Mouse (Mus musculus) heart, embryonic 16.5 days (tissue): Measurements from ENCODE around the gene Olfr412. TPM values are rescaled to one million over a fixed set of nuclear protein-coding genes. Genes with fewer than 3 reads are reported as not detected.

Experiments
- ATAC-seq: fragments of 200-750 bp; cut with Nextera tagmentation; replicated peaks from 2 replicates; pipeline ENCODE4 v1.8.0; 2017; ENCODE audit warnings: moderate number of reproducible peaks; ENCODE audit not compliant: insufficient read depth, low FRiP score; ENCODE audit errors: extremely low read depth
- H3K27ac ChIP-seq: fragments of 300-500 bp; sonication (generic); 2 replicates; pipeline ENCODE4 v1.5.1; 2014; ENCODE audit warnings: mild to moderate bottlenecking, low read length, control low read depth, moderate library complexity
- H3K27me3 ChIP-seq: fragments of 300-500 bp; sonication (generic); 2 replicates; pipeline ENCODE4 v1.6.1; 2014; ENCODE audit warnings: low read length, mixed read lengths; ENCODE audit not compliant: control insufficient read depth, insufficient read depth
- H3K36me3 ChIP-seq: fragments of 300-500 bp; sonication (generic); 2 replicates; pipeline ENCODE4 v1.6.1; 2014; ENCODE audit not compliant: control insufficient read depth, insufficient read depth
- H3K4me1 ChIP-seq: fragments of 300-500 bp; sonication (generic); 2 replicates; pipeline ENCODE4 v1.6.1; 2014; ENCODE audit warnings: low read length, mixed read lengths; ENCODE audit not compliant: control insufficient read depth, insufficient read depth
- H3K4me2 ChIP-seq: fragments of 300-500 bp; sonication (generic); 2 replicates; pipeline ENCODE4 v1.6.1; 2014; ENCODE audit warnings: low read depth, mild to moderate bottlenecking, control low read depth, low read length
- H3K4me3 ChIP-seq: fragments of 300-500 bp; sonication (generic); 2 replicates; pipeline ENCODE4 v1.5.1; 2014; ENCODE audit warnings: mild to moderate bottlenecking, control low read depth, low read length
- H3K9ac ChIP-seq: fragments of 300-500 bp; sonication (generic); 2 replicates; pipeline ENCODE4 v1.6.1; 2014; ENCODE audit warnings: low read length, control low read depth
- H3K9me3 ChIP-seq: fragments of 300-500 bp; sonication (generic); replicated peaks from 2 replicates; pipeline ENCODE4 v1.6.1; 2016; ENCODE audit warnings: low read length; ENCODE audit not compliant: control insufficient read depth
- WGBS: fragments of 180-500 bp; shearing (Covaris S2); extraction: QIAGEN DNeasy Blood & Tissue Kit; methylation state at CpG from one replicate; pipeline ENCODE4 v1.1.7; 2014; 5-methylcytosine and 5-hydroxymethylcytosine counted together
- polyA plus RNA-seq: library from polyadenylated mRNA; unstranded; fragments of >200 nt; fragmentation: Nextera tagmentation; extraction: Ambion mirVana; gene quantifications from 2 replicates; pipeline ENCODE4 v1.2.1, GENCODE M21; 2015

Olfr412 gene
- polyA plus RNA-seq, 1 experiment from 2014 or later: not detected

DNA sequence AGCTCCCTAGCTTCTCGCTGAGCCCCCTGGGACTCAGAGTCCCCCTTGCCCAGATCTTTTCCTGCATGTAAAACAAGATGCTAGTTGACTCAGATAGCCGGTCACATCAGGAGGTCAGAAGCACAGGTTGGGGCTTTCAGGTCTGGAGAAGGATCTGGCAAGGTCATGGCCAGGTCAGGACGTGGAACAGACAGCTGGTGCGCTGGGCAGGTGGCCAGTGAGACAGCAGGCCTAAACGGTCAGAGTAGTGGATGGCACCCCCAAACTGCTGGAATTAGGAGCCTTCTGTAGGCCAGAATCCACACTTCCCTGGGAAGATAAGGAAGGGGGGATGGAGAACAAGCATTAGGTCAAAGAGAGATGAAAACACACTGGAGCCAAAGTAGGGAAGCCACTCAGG lies 25.3 kb downstream of the Olfr412 start:
- H3K4me2 ChIP-seq: no peak overlapping the region
- 0 out of 2 replicates have a peak, but pooled peaks have one; percentile 12 for ATAC-seq

DNA sequence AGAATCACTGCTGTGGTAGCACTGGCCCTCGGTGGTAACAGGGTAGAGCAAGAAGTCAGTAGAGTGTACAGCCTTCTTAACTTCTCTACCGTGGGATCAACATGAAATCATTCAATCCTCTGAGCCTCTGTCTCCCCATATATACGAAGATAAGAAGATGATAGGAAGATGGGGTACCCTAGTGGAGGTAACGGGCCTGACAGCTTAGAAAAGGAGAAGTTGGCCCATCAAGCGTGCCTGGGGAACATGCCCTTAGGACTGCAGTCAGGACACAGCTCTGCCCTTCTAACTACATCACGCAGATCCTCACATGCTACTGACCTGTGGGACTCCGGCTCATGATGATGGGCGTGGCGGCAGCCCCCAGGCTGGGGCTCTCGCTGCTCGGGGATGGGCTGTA lies 30.0 kb downstream of the Olfr412 start:
- Histone ChIP-seq H3K27me3 (no peaks in the 10 kb centered on the region), H3K9ac (no peak overlapping the region), H3K4me1 (peaks cover 9% of the 10 kb centered on the region), H3K27ac (no peak overlapping the region), H3K9me3 (no peaks in the 10 kb centered on the region), H3K36me3 (no peaks in the 10 kb centered on the region; the same call in 1 of the 2 replicates), H3K4me3 (no peak overlapping the region), H3K4me2 (no peak overlapping the region)
- WGBS: 86% methylated on average over 11 of the region's 11 CpGs
- ATAC-seq: no peak

More for the DNA sequence above, 25.3 kb downstream of the Olfr412 start:
- Histone ChIP-seq H3K36me3 (no peaks in the 10 kb centered on the region; the same call in 1 of the 2 replicates), H3K9me3 (no peaks in the 10 kb centered on the region), H3K27ac (no peak overlapping the region), H3K4me3 (no peak overlapping the region), H3K9ac (no peak overlapping the region), H3K27me3 (no peaks in the 10 kb centered on the region), H3K4me1 (peaks cover 9% of the 10 kb centered on the region)
- WGBS: 56% methylated on average over 5 of the region's 5 CpGs

DNA sequence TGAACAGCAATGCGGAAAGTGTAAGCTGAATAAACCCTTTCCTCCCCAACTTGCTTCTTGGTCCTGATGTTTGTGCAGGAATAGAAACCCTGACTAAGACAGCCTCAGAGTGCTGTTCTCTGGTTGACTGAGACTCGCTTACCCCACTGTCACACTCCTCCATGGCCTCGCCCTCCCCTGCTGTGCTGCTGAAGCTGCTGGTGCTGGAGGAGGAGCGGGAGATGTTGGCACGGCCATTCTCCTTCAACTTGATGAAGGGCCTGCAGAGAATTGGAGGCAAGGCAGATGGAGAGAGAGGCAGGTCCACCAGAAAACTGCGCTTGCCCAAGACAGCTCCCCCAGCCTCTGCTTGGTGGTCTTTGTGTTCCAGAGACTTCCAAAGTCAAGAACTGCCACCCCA lies 31.0 kb downstream of the Olfr412 start:
- Histone ChIP-seq H3K9me3 (no peaks in the 10 kb centered on the region), H3K9ac (no peak overlapping the region), H3K27ac (no peak overlapping the region), H3K36me3 (no peaks in the 10 kb centered on the region; the same call in 1 of the 2 replicates), H3K4me1 (peaks cover 9% of the 10 kb centered on the region), H3K4me3 (no peak overlapping the region), H3K4me2 (no peak overlapping the region), H3K27me3 (no peaks in the 10 kb centered on the region)
- no peak for ATAC-seq
- 78% methylated on average over 6 of the region's 6 CpGs for WGBS

DNA sequence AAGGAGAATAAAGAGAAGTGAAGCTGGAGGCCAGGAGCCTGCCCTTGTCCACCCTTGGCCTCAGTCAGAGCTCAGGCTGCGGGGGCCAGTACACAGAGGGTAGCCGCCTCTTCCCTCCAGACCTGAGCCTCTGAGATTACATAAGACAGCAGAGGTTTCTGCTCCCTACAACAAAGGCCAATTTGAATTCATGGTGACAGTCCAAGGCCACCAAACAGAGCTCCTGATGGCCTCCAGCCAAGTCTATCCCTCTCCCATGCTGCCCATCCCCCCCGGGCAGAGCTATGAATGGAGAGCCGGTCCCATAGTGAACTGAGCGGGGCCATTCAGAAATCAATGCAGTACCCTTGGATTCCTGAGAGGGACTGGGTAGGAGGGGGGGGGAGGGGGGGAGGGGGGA lies 31.6 kb downstream of the Olfr412 start:
- H3K4me2 ChIP-seq: no peak overlapping the region
- H3K27ac ChIP-seq: no peak overlapping the region
- H3K9me3 ChIP-seq: no peaks in the 10 kb centered on the region

GRCm38 (mm10) chr11:74395583-74395982 lies 33.7 kb downstream of the Olfr412 start:
- peaks cover 9% of the 10 kb centered on the region for H3K4me1 ChIP-seq
- H3K27me3 ChIP-seq: no peaks in the 10 kb centered on the region
- H3K4me2 ChIP-seq: no peak overlapping the region
- H3K9ac ChIP-seq: no peak overlapping the region
- WGBS: 77% methylated on average over 18 of the region's 18 CpGs
- H3K9me3 ChIP-seq: no peaks in the 10 kb centered on the region
- H3K27ac ChIP-seq: no peak overlapping the region
- no peaks in the 10 kb centered on the region; the same call in 1 of the 2 replicates for H3K36me3 ChIP-seq
- H3K4me3 ChIP-seq: no peak overlapping the region
- no peak for ATAC-seq

More for the DNA sequence above, 31.6 kb downstream of the Olfr412 start:
- H3K36me3 ChIP-seq: no peaks in the 10 kb centered on the region; the same call in 1 of the 2 replicates
- H3K27me3 ChIP-seq: no peaks in the 10 kb centered on the region
- 40% methylated on average over 5 of the region's 5 CpGs for WGBS
- no peak overlapping the region for H3K4me3 ChIP-seq
- no peak overlapping the region for H3K9ac ChIP-seq
- ATAC-seq: peak; percentile 24; the same call in 1 of the 2 replicates
- H3K4me1 ChIP-seq: peaks cover 9% of the 10 kb centered on the region

DNA sequence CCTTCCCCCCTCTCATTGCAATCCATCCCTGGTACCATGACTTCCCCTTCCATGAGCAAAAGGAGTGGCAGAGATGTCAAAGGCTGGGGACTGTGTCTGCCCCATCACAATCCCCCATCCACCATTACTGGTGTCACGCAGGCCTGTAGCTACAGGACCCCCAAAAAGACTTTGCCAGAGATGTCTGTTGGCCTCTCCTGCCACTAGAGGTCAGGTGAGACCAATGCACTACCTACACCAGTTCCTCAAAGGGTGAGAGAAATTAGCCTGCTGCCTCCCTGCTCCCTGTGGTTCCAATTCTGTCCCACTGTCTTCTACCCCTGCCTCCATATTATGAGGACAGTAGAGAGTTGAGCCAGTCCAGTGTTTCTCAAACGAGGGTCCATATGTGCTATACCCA lies 40.3 kb downstream of the Olfr412 start:
- WGBS: 47% methylated on average over 2 of the region's 2 CpGs
- H3K4me1 ChIP-seq: 0 out of 2 replicates have a peak, but pooled peaks cover 6% of the 10 kb centered on the region
- no peaks in the 10 kb centered on the region for H3K36me3 ChIP-seq
- H3K9me3 ChIP-seq: no peaks in the 10 kb centered on the region
- H3K27ac ChIP-seq: no peak overlapping the region
- ATAC-seq: peak; percentile 26; the same call in 1 of the 2 replicates
- no peak overlapping the region for H3K9ac ChIP-seq
- no peak overlapping the region for H3K4me3 ChIP-seq
- H3K4me2 ChIP-seq: no peak overlapping the region
- no peaks in the 10 kb centered on the region for H3K27me3 ChIP-seq

DNA sequence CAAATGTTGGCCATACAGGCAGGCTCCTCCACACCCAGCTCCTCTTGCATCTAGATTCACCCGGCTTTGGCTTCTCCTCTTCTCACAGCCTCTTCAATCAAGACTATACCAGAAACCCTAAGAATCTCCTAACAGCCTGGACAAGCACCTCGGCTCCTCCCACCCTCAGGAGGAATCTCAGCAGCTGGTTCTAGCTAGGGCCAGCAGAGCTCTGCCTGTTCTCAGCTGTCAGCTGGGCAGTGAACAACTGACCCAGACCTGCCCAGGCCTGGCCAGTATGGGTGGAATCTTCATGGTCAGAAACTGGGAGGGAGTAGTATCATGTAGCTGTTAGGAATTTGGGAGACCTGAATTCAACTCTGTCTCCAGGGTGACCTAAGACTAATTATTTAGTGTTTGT lies 42.3 kb downstream of the Olfr412 start:
- no peaks in the 10 kb centered on the region for H3K36me3 ChIP-seq
- no peak overlapping the region for H3K27ac ChIP-seq
- WGBS: 39% methylated on average over 2 of the region's 2 CpGs
- H3K9ac ChIP-seq: no peak overlapping the region
- H3K4me2 ChIP-seq: no peak overlapping the region
- H3K27me3 ChIP-seq: no peaks in the 10 kb centered on the region
- no peak for ATAC-seq
- peaks cover 14% of the 10 kb centered on the region for H3K4me1 ChIP-seq
- H3K9me3 ChIP-seq: no peaks in the 10 kb centered on the region
- H3K4me3 ChIP-seq: no peak overlapping the region

GRCm38 (mm10) chr11:74405201-74405600 lies 43.3 kb downstream of the Olfr412 start:
- 76% methylated on average over 7 of the region's 7 CpGs for WGBS
- H3K27me3 ChIP-seq: no peaks in the 10 kb centered on the region
- no peaks in the 10 kb centered on the region for H3K9me3 ChIP-seq
- no peak for ATAC-seq
- H3K27ac ChIP-seq: no peak overlapping the region
- H3K36me3 ChIP-seq: no peaks in the 10 kb centered on the region
- no peak overlapping the region for H3K4me3 ChIP-seq
- peaks cover 24% of the 10 kb centered on the region for H3K4me1 ChIP-seq
- no peak overlapping the region for H3K4me2 ChIP-seq
- H3K9ac ChIP-seq: no peak overlapping the region

DNA sequence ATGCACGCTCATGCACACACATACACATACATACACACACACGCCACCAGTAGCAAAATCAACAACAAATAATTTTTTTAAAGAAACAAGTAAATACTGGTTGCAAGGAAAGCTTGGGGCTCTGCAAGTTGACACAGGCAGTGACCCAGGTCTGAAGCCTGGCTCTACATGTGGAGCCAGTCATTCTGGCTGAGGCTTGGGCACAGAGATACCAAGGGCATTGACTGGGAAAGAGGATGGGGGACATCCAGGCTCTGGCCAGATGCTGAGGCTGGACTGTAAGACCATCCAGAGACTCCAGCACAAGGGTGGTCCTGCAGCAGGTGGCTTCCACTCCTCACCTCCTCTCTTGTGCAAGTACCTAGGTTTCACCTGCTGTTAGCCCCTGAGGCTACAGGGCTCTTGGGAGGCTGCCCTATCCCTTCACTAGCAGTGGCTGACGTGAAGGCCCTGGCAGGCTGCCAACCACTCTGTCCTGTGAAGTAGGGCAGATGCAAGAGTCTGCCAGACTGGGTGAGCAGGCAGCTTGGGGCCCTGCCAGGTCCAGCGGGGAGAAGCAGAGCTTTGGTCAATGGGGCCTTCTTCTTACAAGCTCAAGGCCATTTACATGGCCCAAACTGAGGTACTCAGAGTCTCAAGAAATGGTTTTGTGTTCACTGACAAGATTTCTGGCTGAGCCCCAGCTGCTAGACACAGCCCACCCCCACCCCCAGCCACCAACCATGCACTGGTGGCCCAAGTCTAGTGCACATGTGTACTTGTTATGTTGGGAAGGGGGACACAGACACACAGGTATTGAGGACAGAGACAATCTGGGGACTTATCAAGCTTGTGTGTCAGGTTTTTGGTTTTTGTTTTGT lies 46.9 kb downstream of the Olfr412 start:
- Histone ChIP-seq H3K4me1 (peaks cover 30% of the 10 kb centered on the region), H3K27me3 (no peaks in the 10 kb centered on the region), H3K4me3 (no peak overlapping the region), H3K4me2 (0 out of 2 replicates have a peak overlapping the region, but pooled peaks have one; percentile 5), H3K36me3 (no peaks in the 10 kb centered on the region), H3K27ac (peak overlapping the region; percentile 49), H3K9me3 (no peaks in the 10 kb centered on the region), H3K9ac (no peak overlapping the region)
- ATAC-seq: peak; percentile 91
- WGBS: 50% methylated on average over 4 of the region's 4 CpGs
